Comparison of ENCODE assay signal across 12 mouse cellular contexts in the genomic region with DNA sequence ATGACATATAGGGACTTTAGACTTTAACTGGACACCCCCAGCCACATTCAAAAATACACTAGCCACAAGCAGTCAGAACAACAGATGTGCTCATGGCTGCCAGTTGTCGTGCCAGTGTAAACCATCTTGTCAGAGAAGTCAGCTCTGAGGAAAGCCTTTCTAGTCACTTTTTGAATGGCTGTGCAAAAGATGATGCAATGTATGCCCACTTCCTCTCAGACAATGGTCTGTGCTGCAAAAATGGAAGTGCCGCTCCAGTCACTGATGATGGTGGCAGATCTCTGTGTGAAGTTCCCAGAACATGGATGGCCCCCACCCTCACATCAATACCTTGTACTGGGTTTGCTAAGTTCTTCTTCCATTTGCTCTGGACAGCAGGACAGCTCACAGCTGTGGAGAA.
"Had no signal": no experiment of that assay in that cellular context is flagged by ENCODE, and none has a peak within 500 bp of the region (broad histone marks: within the 10 kb centered on the region; RNA-seq: fewer than 3 reads in every experiment).

No protein-coding gene starts in this region.

- H3K9me3 ChIP-seq: kidney, embryonic 15.5 days; limb, embryonic 10.5 days; liver, embryonic 15.5 days; midbrain, embryonic 10.5 days; neural tube, embryonic 13.5 days had no signal

- H3K4me1 ChIP-seq: kidney, embryonic 15.5 days; limb, embryonic 10.5 days; liver, embryonic 15.5 days; midbrain, embryonic 10.5 days; neural tube, embryonic 13.5 days had no signal

- H3K9ac ChIP-seq: kidney, embryonic 15.5 days; liver, embryonic 15.5 days; neural tube, embryonic 13.5 days had no signal

- H3K36me3 ChIP-seq: kidney, embryonic 15.5 days; limb, embryonic 10.5 days; liver, embryonic 15.5 days; midbrain, embryonic 10.5 days; neural tube, embryonic 13.5 days had no signal

- DNase-seq: kidney, adult 2 months; kidney, postnatal 14 days; lung, adult 2 months; lung, postnatal 10 days; midbrain, embryonic 14.5 days; right cerebral cortex, postnatal 14 days; thymus, postnatal 4 days had no signal

- H3K4me3 ChIP-seq: kidney, embryonic 15.5 days; limb, embryonic 10.5 days; liver, embryonic 15.5 days; midbrain, embryonic 10.5 days; neural tube, embryonic 13.5 days had no signal

- H3K27ac ChIP-seq: kidney, embryonic 15.5 days; limb, embryonic 10.5 days; liver, embryonic 15.5 days; midbrain, embryonic 10.5 days; neural tube, embryonic 13.5 days had no signal
